Mouse (Mus musculus): Measurements from ENCODE around the gene Hsf5.

GRCm38 (mm10) chr11:87680786-87681185, 63.8 kb downstream of the Hsf5 start:
- TF ChIP-seq POLR2A (IDR thresholded peaks at IDR 0.05; ENCODE audit: insufficient read depth, low read depth, low read length), result no peak
- TF ChIP-seq CTCF (IDR thresholded peaks at IDR 0.05), result no peak
